Mouse (Mus musculus): ENCODE measurements around the gene Adgrl4.

Adgrl4 gene

DNA sequence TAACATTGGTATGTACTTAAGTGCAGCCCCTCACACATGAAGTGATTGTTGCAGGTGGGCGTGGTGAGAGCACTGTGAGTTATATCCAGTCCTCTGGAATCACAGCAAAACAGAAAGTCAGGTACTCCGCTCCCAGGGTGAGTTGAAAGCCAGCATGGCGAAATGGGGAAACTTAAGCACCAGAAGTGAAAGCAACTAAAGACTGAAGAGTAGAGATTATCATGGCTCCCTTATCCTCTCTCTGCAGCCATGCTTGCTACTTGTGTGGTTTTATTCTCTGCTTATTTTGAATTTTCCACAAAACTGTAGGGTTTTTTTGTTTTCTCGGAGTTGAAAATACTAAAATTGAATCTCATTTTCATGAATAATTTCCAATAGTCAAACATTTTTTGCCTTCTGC, 51.2 kb downstream of the Adgrl4 start:
- DNase-seq (ENCODE audit: low read depth, low spot score) = no peak

GRCm38 (mm10) chr3:151505606-151506005, 67.9 kb downstream of the Adgrl4 start:
- no peak for DNase-seq (ENCODE audit: low read depth, low spot score)

DNA sequence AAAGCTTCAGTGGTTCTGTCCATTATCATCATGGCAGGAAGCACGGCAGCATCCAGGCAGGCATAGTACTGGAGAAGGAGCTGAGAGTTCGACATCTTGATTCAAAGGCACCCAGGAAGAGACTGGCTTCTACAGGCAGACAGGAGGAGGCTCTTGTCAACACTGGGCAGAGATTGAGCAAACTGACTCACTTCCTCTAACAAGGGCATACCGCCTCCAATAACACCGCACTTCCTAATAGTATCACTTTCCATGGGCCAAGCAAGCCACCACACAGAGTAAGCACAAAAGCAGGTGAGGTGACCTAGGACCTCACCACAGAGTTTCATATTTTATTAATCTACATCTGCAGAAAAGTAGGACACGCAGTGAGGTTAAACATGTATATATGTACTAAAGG, 73.5 kb downstream of the Adgrl4 start:
- DNase-seq (ENCODE audit: low read depth, low spot score) = no peak

DNA sequence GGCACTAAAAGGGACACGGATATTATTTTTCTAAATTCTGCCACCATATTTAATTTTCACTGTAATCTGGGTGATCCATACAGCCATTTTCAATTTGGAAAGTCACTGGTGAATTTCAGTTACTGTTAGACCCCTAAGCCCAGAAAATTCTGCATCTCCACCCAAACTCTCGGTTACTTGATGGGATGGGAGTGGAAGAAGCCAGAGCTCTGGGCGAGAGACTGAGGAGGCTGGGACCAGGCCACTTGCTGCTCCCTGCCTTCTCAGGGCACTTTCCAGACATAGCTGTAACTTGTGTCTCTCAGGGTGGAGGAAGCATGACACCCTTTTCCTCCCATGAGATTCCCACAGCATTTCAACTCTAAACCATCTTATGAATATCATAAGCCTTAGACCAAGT, 109.5 kb downstream of the Adgrl4 start:
- DNase-seq (ENCODE audit: low read depth, low spot score) = no peak

- no peak for DNase-seq (ENCODE audit: low read depth, low spot score)
Measured at GRCm38 (mm10) chr3:151551002-151551401, 113.3 kb downstream of the Adgrl4 start.

- no peak for DNase-seq (ENCODE audit: low read depth, low spot score)
Measured at GRCm38 (mm10) chr3:151556635-151557034, 118.9 kb downstream of the Adgrl4 start.

DNA sequence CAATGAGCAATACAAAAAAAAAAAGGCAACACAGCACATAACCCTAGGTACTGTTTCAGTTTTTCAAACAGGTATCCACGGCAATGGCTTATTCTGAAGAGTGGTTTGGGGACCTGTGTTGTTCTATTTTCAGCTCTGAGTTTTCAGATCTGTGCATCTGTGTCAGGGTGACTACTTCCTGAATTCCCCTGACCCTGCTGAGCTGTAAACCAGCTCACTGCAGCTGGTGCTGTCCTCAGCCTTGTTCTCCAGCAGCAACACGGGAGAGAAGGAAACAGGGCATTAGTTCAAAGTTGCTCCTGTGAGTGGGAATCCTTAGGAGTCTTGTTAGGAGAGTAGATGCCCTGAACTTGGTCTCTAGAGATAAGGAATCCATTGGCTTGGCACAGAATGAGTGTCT, 119.4 kb downstream of the Adgrl4 start:
- DNase-seq (ENCODE audit: low read depth, low spot score) = no peak

DNA sequence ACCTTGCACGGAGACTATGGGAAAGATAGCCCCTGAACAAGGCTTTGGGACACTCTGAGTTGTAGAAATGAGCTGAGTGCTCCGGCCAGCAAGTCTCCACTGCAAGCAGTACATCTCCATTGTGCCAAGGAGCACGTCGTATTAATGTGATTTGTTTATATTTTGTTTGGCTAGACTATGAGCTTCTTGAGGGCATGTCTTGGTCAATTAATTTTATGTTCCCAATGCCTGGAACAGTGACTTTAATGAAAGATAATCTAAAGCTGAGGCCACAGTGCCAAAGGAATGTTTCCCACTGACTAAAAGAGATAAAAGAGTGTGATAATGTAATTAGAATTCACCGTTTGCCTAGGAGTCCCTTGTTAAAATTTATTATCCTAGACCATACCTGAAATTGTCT, 119.9 kb downstream of the Adgrl4 start:
- DNase-seq (ENCODE audit: low read depth, low spot score) = no peak

DNA sequence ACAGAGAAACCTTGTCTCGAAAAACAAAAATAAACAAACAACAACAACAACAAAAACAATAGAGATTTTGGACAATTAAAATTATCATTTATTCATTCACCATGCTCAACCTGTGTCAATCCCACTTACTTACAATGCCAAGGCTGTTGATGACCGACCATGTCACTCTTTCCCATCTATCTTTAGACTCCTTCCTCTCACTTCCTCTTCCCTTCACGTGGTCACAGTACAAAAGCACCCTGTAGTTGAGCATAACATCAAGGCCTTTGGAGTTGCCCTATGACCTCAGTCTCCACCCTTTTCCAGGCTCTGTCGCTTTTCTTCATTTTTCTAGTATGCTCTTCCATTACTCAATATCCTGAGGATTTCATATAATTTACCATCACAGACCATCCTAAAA, 120.7 kb downstream of the Adgrl4 start:
- DNase-seq (ENCODE audit: low read depth, low spot score) = no peak

DNA sequence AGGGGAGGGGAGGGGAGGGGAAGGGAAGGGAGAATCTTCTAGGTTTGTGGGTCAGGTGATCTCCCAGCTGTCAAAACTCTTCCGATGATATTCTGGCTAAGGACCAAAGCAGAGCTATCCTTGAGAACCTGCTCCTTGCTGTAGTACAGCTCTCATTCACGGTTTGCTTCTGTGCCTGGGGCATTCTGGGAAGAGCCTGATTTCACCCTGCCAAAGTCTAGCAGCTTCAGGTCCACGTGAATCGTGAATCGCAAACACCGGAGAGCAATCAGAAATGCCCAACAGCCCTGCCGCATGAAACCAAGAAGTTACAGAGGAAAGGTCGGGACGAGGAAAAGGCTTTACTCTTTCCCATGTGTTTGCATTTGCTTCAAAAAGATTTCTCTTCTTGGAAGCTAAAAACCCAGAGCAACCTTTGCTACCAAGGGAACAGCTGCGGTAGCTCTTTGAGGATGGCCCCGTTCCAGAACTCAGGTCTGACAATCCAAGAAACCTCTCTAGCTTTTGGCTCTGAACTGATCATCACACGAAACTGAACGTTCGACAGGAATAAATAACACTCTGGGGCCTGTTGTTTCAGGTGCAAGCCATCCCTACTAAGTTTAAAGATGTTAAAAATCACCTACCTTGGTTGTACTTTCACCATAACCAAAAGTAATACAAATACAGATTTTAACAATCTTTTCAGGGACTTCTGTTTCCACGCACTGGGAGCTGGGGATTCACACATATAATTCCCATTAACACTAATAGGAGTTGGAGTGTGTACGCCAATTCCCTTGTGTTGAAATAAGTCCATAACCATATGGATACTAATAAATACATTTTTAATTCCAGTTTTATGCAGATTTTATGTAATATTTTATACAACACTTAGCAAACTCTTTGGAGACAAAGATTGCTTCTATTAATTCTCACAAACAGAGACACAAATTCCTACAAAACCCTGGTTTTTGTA, 128.3 kb downstream of the Adgrl4 start:
- no peak for DNase-seq (ENCODE audit: low read depth, low spot score)

GRCm38 (mm10) chr3:151566629-151567028, 128.9 kb downstream of the Adgrl4 start:
- no peak for DNase-seq (ENCODE audit: low read depth, low spot score)

GRCm38 (mm10) chr3:151567541-151567940, 129.9 kb downstream of the Adgrl4 start:
- no peak for DNase-seq (ENCODE audit: low read depth, low spot score)

- DNase-seq (ENCODE audit: low read depth, low spot score) = no peak
Measured at GRCm38 (mm10) chr3:151572089-151572488, 134.4 kb downstream of the Adgrl4 start.

GRCm38 (mm10) chr3:151575292-151575691, 137.6 kb downstream of the Adgrl4 start:
- no peak for DNase-seq (ENCODE audit: low read depth, low spot score)

GRCm38 (mm10) chr3:151576155-151576554, 138.5 kb downstream of the Adgrl4 start:
- no peak for DNase-seq (ENCODE audit: low read depth, low spot score)

- no peak for DNase-seq (ENCODE audit: low read depth, low spot score)
Measured at GRCm38 (mm10) chr3:151591904-151592303, 154.2 kb downstream of the Adgrl4 start.

Measured in skeletal muscle tissue, adult 2 months (tissue).